Mouse (Mus musculus) left cerebral cortex, postnatal 4 days (tissue): ENCODE measurements around the gene Cdc7. TPM values are rescaled to one million over a fixed set of nuclear protein-coding genes. Genes with fewer than 3 reads are reported as not detected.
A peak's percentile ranks its signal among the peaks of the same experiment; 100 is the strongest.

Experiments
- DNase-seq: peaks from one replicate; pipeline ENCODE4 v3.0.0-alpha.2; 2022
- intact Hi-C: fragments of 180-260 bp; cut with DNase I; formaldehyde crosslinking; loops from one replicate; pipeline ENCODE4 v1.15.1; 2025
- total RNA-seq, 2 experiments: library from RNA; stranded (reverse); gene quantifications; 2 replicates each; pipeline ENCODE4 v1.2.3; 2021

Cdc7 gene
- total RNA-seq, 2 experiments from 2014 or later, result 22.7 to 30.1 TPM

DNA sequence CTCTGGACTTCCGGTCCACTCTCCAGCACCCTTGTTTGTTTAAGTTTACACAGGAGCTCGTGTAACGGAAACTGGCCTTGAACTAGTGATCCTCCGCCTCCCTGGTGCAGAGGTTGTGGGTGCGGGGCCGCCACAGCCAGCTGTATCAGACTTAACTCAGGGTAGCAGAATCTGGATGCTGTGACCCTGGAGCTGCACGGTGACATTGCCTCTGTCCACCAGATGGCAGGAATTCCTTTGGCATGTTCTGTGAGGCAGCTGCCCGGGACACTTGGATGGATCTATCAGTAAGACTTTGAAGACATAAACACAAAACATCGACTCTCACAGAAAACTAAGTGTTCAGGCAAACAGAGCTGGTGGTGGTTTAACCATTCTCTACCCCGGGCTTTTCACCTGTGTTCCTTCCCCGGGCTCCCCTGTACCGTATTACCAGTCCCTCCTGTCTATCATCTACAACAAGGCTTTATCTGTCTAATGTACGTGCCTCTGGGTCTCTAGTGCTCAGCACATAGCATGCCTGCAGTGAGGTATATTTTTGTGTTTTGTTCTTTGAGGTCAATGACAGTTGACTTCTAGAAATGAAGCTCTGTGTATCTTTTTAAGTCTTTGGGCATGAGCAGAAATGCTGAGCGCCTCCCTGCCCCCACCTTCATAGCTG lies 26.6 kb downstream of the Cdc7 start:
- DNase-seq, result peak; percentile 61
- intact Hi-C loops, result loop anchor here (1.0 to 2.0 kb wide), 2 partner anchors 36 to 330 kb away; no protein-coding TSS in a partner anchor

DNA sequence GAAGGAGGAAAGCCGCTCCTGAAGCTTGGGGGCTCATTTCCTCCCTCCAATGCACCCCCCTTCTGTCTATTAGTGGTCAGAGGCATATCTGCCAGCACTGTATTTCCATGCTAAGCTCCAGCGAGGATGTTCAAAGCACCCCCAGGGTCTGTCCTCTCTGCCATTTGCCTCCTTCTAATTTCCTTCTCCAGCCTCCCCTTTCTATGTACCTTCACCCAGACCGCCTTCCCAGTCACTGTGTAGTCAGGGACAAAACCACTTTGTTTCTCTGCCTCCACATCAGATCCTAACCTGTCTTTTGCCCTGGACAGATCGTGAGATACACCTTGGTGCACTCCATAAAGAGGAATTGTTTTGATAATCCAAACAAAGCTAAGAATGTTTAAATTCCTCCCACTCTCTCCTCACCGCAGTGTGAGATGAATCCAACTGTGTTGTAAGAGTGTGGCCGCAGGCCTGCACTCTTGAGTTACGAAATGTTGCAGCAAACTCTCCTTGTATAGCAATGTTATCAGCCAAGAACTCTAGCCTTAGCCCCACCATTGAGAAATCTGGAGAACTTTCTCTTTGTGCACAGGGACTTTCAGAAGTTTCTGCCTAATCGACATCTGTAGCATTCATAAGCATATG lies 27.3 kb downstream of the Cdc7 start:
- intact Hi-C loops, result loop anchor here (1.0 to 2.0 kb wide), 2 partner anchors 35 to 329 kb away; no protein-coding TSS in a partner anchor
- no peak for DNase-seq

DNA sequence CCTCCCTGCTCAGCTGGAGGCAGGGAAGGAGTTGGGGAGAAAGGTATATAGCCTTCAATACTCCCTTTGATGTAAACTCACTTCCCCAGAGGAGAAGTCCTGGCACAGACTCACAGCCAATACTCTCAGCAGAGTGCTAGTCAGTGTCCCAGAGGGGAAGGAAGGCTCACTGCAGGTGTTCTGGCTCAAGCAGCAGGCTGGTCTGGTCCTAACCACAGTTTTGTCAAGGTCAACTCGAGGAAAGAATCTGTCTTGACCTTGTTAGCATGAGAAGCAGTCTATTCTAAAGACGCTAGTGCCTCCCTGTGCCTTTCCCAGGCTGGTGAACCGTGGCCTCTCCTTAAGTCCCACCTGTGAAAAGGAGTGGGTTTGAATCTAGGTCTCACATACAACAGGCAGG lies 30.6 kb downstream of the Cdc7 start:
- intact Hi-C loops, result no loop called here
- DNase-seq, result no peak

DNA sequence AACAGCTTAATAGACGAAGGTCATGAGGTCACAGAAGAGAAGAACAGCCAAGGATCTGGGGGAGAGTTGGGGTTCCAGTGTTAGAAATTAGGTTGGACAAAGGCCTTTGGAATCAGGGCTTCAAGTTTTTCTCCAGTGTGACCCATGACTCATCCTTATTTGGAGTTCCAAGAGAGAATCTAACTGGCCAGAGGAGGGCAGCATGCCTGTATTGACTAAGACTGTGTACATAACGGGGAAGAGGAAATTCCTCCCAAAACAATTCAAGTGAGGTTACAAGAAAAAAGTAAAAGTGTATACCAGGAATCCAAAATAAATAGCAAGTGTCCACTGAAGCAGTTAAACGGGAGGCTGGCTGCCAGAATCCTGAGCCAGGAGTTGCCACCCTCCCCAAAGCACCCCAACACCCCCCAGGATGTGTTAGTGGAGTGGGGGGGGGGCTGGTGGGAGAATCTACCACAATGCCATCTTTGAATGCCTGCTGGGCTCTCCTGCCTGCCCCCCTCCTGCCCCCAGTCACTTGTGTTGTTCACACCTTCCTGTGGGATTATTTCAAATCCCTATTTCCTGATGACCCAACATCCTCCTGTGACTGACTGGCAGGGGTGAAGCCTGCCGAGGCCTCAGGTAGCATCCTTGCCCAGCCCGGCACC lies 31.9 kb downstream of the Cdc7 start:
- intact Hi-C loops, result no loop called here

DNA sequence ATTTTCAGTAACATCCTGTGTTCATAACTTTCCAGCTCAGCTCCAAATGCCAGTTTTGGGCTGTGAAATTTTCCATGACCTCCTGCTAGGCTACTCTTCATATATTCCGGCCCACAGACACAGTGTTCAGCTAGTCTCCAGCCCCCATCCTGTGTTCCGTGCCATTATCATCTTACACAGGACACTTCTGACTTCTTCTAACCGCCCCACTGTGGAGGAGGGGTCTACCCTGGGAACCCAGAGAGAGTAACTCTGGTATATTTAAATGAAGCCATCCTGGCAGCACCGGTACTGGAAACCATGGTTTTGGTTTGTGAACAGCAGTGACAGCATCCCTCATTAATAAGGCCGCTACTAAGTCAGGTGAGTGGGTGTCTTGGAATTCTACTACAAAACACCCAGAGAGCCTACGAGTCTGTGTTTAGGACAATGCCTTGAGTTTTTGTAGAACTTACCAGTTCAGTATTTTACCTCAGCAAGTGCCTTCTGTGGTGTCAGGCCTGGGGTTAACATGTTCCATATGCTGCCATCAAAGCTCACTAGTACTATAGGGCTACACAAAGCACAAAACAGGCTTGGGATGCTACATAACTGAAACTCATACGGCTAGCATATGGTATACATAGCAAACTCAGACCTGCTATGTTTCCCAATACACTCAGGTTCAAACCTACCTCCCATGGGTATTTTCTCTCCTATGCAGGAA lies 32.6 kb downstream of the Cdc7 start:
- DNase-seq, result no peak
- intact Hi-C loops, result no loop called here

More for the DNA sequence above, 31.9 kb downstream of the Cdc7 start:
- DNase-seq, result peak; percentile 57

DNA sequence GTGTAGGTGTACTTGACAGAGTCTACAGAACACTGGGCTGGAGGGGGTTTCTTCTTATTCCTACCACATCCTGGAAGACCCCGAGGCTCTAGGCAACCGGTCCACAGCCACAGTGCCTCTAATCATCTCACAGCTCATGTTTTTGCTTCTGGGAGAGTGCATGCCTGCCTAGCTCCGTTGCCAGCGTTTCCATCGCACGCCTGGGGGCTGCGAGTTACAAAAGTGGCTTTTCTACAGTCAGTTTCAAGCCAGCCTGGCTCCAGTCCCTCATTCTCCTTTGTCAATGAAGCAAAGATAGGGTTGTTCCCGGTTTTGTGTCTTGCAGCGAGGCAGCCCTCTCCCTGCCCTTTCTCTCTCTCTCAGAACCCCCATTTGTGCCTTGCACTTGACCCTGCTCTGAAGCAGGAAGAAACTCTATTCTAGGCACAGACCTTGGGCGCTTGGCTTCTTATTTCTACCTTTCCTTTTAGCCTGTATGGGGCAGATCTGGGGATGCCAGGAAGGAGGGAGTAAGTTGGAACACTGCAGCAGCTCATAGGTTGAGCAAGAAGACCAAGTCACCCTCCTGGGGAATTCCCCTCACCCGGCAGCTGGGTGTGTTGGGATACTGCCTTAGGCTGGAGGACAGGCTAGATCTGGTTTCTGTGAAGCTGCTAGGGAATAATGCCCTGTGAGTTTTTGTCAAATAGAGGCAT lies 37.4 kb downstream of the Cdc7 start:
- DNase-seq, result peak; percentile 58
- intact Hi-C loops, result no loop called here

DNA sequence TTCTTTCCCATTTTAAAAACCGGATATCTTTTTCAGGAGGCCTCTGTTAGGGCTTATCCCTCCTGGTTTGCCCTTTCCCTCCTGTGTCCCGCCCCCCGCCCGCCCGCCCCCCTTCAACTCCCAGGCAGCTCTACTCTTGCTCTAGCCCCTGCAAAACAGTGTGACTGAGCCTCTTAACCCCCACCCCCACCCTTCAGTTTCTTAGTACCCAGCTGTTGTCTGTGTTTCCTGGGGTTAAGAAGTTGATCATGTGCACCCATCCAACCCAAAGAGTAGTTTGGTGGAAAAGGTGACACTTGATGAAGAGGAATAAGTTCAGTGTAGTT lies 37.9 kb downstream of the Cdc7 start:
- intact Hi-C loops, result no loop called here
- no peak for DNase-seq

DNA sequence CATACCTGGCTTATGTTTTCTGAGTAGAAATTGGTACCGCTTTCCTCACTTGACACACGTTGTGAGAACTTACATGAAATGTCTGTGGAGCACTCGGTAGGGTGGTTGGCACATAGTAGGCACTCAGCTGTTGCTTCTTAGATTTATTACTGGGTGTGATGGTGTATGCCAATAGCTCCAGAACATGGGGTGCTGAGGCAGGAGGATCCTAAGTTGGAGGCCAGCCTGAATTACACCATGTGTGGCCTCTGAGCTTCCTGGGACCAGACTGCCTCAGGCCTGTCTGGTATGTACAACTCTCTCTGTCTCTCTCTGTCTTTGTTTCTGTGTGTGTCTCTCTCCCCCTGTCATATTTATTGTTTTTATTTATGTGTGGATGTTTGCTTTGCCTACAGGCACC lies 45.6 kb downstream of the Cdc7 start:
- intact Hi-C loops, result no loop called here

DNA sequence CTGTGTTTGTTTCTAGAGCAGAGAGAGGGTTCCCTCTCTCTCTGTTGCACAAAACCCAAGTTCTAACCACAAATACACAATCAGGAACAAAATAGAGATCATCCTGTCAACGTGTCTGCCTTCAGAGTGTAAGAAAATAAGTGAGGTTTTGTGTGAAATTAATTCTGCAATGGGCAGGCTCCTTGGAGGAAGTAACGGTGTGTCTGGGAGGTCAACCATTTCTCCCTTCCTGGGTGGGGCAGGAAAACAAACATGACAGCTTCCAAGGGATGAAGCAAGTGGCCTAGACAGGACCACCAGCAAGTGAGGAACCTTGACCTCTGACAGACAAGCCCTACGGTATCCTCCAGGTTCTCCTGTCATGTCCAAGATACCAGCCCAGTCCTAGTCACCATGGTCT lies 46.2 kb downstream of the Cdc7 start:
- DNase-seq, result no peak
- intact Hi-C loops, result no loop called here

More for the DNA sequence above, 45.6 kb downstream of the Cdc7 start:
- no peak for DNase-seq

DNA sequence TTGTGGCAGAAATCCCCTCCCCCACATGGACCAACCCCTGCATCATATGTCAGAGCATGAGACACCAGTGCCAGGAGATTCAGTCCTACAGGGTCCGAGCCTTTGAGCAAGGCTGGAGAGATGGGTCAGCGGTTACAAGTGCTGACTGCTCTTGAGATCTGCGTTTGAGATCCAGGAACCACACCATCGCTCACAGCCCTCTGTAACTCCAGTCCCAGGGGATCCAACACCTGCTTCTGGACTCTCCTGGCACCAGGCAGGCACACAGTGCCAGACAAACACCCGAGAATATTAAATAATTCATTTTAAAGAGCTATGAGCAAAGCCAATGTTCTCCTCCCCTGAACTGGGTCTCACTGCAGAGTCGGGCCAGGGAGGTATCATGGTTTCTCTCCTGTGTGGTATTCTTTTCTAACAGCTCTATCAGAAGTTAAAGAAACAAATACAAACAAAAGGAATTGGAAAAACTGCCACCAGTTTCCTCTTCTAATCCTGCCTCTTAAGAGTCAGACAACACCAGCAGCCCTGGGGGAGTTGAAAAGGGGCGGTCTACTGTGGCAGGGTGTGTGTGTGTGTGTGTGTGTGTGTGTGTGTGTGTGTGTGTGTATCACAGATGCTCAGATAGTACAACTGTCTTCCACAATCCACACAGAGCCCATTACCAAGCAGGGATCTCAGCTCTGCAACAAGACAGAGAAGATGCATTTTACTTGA lies 47.4 kb downstream of the Cdc7 start:
- intact Hi-C loops, result no loop called here
- no peak for DNase-seq

DNA sequence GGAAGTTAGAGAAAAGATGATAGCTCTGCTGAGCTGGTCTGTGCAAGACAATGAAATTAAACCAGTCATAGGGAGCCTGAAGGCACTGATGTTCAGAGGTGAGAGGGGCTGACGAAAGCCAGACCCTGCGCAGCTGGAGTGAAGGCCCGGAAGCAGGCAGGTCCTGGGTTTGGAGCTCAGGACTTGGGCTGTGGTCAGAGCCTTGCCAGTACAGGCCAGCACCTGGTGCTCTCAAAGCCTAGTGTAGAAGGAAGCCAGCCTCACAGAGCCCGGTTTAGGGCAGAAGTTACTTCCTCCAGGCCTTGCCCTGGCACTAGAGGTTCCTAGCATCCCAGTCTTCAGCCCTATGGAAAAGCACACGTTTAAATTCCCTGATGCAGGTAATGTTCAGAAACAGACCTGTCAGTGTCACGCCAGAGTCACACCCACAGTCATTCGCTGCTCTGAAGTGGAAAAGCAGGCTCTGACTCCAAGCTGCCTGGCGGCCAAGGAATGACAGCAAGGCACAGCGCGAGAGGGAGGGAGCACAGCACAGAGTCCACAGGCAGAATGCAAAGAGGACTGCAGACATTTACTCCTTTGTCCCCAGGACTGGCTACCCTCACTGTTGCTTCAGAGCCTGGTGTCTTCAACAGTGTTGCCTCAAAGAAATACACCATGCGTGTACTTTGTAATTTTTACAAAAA lies 48.1 kb downstream of the Cdc7 start:
- intact Hi-C loops, result no loop called here
- no peak for DNase-seq

DNA sequence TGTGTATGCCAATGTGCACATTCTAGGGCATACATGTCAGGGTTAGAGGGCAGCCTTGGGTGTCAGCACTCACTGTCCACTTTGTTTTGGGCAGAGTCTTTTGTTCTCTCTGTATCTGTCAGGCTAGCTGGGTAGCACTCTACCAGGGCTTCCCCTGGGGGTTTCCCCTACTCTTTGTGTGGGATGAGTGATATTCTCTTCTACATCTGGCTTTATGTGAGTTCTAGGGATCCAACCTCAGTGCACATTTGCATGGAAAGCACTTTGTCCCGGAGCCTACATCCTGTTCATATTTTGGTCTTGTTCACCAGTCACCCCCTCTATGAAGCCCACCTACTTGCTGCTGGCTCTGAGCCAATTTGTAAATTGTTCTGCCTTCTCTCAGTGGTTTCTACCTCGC lies 49.3 kb downstream of the Cdc7 start:
- no peak for DNase-seq
- intact Hi-C loops, result no loop called here

DNA sequence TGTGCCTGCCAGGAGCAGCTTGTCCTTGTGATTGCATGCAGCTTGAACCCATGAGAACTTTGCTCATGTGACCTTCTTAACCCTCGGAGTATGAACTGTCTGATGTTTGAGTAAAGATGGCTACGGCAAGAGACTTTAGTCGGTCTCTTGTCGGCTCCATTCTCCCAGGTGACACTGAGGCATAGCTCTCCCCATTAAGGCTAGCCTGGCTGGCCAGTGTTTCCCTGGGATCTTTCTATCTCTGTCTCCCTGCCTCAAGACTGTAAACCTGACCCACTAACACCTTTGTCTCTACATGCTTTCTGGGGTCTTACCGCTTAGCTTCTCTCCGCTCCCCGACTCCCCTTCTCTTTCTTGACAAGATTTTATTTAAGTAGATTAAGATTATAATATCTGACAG lies 50.0 kb downstream of the Cdc7 start:
- intact Hi-C loops, result no loop called here
- DNase-seq, result no peak

DNA sequence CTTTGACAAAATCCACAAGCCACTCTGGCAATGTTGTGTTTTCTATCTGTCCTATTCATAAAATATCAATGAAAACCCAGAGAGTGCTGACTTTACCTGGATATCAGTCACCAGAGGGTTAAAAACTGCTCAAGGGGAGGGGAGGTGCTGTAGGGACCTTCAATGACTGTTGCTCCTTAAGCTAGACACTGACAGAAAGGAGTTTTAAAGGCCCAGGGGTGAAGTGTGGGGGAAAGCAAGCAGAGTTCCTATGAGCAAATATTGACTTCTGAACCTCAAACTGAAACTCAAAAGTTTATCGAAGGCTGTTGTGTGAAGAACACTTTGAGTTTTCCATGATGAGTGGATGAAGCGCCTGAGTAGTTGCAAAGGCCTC lies 50.9 kb downstream of the Cdc7 start:
- intact Hi-C loops, result no loop called here
- DNase-seq, result no peak

DNA sequence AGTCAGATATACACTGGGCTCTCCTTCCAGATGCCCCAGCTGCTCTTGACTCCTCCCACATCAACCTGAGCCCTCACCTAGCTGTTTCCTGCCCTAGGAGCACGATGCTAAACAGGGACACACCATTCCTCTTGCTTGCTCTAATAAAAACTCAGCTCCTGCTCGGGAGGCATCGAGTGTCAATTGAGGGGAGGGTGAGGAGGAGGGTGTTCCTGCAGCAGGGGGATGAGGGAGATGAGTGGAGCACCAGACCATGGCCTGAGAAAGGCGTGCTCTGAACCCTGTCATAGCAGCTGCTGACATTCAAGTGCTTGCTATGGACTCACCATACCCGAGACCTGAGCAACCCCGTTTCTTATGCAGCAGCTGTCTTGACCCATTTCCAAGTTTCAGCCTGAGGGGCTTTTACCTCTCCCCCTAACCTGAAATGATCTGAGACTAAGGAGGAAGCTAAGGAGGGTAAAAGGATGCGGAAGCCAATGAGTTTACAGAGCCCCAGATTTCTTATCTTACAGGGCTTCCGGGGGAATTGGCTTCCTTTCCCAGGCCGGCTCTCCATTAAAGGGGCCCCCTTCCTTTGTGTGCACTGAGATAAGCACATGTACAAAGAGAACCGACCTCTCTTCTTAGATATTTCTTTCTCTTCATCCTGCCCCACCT lies 51.4 kb downstream of the Cdc7 start:
- DNase-seq, result no peak
- intact Hi-C loops, result no loop called here

DNA sequence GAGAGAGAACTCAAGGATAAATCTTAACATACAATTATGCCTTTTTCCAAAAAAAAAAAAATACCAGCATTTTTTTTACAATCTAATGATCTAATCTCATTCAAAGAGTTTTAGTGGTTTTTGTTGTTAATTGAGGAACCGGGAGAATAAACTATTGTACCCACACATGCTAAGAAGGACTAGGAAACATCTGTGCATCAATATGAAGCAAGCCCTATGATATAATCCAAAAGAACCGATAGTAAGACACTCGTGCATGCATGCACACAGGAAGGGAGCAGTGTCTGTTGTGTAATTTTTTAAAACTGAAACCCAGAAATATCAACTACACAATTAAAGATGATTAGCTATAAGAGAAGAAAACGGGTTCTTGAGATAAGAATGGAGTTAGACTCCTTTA lies 52.4 kb downstream of the Cdc7 start:
- DNase-seq, result no peak
- intact Hi-C loops, result no loop called here

DNA sequence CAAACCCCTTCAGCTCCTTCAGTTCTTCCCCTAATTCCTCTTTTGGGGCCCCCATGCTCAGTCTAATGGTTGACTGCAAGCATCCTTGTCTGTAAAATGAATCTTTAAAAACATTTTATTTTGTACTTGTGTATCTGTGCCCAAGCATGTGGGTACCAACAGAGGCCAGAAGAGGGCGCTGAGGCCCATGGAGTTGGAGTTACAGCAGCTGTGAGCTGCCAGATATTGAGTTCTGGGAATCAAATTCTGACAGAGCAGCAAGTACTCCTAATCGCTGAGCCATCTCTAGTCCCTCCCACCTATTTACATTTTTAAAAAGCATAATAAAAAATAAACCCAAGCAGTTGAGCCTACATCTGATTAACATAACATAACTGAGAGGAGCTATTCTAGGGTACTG lies 53.4 kb downstream of the Cdc7 start:
- intact Hi-C loops, result no loop called here
- DNase-seq, result no peak

DNA sequence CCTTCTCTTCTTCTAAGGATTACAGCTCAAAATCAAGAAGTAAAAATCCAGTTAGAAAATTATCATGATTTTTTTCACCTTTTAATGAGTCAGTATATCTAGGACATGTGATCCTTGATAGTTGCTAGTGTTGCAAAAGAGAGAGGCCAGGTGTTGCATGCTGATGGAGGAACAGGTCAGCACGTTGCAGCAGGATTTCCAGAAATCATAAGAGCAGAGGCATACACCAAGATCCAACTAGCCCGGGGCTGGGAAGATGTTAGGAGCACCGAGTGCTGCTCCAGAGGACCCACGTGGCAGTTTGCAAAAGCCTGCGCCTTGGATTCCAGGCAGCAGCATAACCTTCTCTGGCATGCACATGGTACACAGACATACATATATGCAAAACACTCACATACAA lies 54.9 kb downstream of the Cdc7 start:
- intact Hi-C loops, result no loop called here

DNA sequence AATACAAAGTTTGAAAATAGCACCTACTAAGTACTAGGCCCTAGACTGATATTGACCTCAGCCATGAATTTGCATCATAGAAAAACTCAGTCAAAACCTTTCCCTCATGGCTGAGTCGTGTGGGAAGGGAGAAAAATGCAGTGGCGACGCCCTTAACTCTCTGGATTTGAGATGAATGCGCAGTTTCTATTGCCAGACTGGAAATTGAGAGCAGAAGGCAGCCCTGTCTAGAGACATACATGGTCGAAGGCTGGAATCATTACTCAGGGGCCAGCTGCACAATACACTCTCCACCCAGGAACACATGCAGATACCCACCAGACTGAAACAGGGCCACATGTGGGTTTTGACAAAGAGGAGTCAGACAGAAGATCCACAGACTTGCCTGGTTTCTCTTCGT lies 55.8 kb downstream of the Cdc7 start:
- DNase-seq, result no peak
- intact Hi-C loops, result no loop called here

More for the DNA sequence above, 54.9 kb downstream of the Cdc7 start:
- DNase-seq, result no peak
